Mouse (Mus musculus) C2C12 (cell line): Measurements from ENCODE around the gene Borcs8.

Experiments used
- CTCF ChIP-seq: IDR thresholded peaks from one replicate; pipeline ENCODE4 v1.5.1; 2011; ENCODE audit not compliant: control insufficient read depth, insufficient read depth, insufficient read length
- MAX ChIP-seq: IDR thresholded peaks from one replicate; pipeline ENCODE4 v1.6.1; 2011; ENCODE audit warnings: mild to moderate bottlenecking, control low read depth
- USF1 ChIP-seq: IDR thresholded peaks from one replicate; pipeline ENCODE4 v1.6.1; 2011; ENCODE audit warnings: low read depth, mild to moderate bottlenecking, control low read depth, moderate library complexity

- TF ChIP-seq CTCF (no peak), USF1 (no peak), MAX (no peak)
These were observed 31.9 kb downstream of the Borcs8 start for GRCm38 (mm10) chr8:70171240-70171639.
